Mouse (Mus musculus) kidney, postnatal 10 days (tissue): ENCODE measurements around the gene Atp5mpl.
A peak's percentile ranks its signal among the peaks of the same experiment; 100 is the strongest.

Experiments
- DNase-seq: peaks from one replicate; pipeline ENCODE4 v3.0.0; 2021; ENCODE audit warnings: mixed read lengths

The Atp5mpl gene

GRCm38 (mm10) chr12:111966683-111967173 lies at the start of gene Atp5mpl:
Atp5mpl (minus strand) TSS chr12:111966977.
- peak; percentile 99 for DNase-seq

- DNase-seq = no peak
Measured at GRCm38 (mm10) chr12:112016346-112016745, 49.6 kb upstream of the Atp5mpl start.

- DNase-seq = no peak
Measured at GRCm38 (mm10) chr12:112013271-112013801, 46.6 kb upstream of the Atp5mpl start.

- DNase-seq = peak; percentile 46
Measured at GRCm38 (mm10) chr12:112012511-112013270, 45.9 kb upstream of the Atp5mpl start.

- DNase-seq = peak; percentile 87
Measured at GRCm38 (mm10) chr12:112001223-112001622, 34.4 kb upstream of the Atp5mpl start.

GRCm38 (mm10) chr12:111999735-112000134 lies 33.0 kb upstream of the Atp5mpl start:
- no peak for DNase-seq

- DNase-seq = no peak
Measured at GRCm38 (mm10) chr12:111995161-111995560, 28.4 kb upstream of the Atp5mpl start.

- DNase-seq = no peak
Measured at GRCm38 (mm10) chr12:111992626-111993025, 25.8 kb upstream of the Atp5mpl start.

- DNase-seq = no peak
Measured at GRCm38 (mm10) chr12:111986756-111987155, 20.0 kb upstream of the Atp5mpl start.

- DNase-seq = no peak
Measured at GRCm38 (mm10) chr12:111983165-111983564, 16.4 kb upstream of the Atp5mpl start.

- no peak for DNase-seq
Measured at GRCm38 (mm10) chr12:111981831-111982230, 15.1 kb upstream of the Atp5mpl start.

- DNase-seq = no peak
Measured at GRCm38 (mm10) chr12:111980887-111981367, 14.2 kb upstream of the Atp5mpl start, which contains the start of gene Rd3l. Rd3l (minus strand) TSS chr12:111981317.

GRCm38 (mm10) chr12:111978274-111978673 lies 11.5 kb upstream of the Atp5mpl start:
- no peak for DNase-seq

GRCm38 (mm10) chr12:111977138-111977537 lies 10.4 kb upstream of the Atp5mpl start:
- DNase-seq = peak; percentile 51

GRCm38 (mm10) chr12:111974578-111974977 lies 7.8 kb upstream of the Atp5mpl start:
- no peak for DNase-seq

GRCm38 (mm10) chr12:111972504-111972903 lies 5.7 kb upstream of the Atp5mpl start:
- DNase-seq = no peak

- DNase-seq = no peak
Measured at GRCm38 (mm10) chr12:111971231-111971686, 4.5 kb upstream of the Atp5mpl start, which contains the start of gene Tdrd9. Tdrd9 (plus strand) TSS chr12:111971559.

GRCm38 (mm10) chr12:111970085-111970484 lies 3.3 kb upstream of the Atp5mpl start:
- DNase-seq = no peak

- peak; percentile 48 for DNase-seq
Measured at GRCm38 (mm10) chr12:111963339-111963738, 3.4 kb downstream of the Atp5mpl start.

GRCm38 (mm10) chr12:111958101-111958865 lies 8.5 kb downstream of the Atp5mpl start:
- DNase-seq = peak; percentile 86

GRCm38 (mm10) chr12:111956173-111956572 lies 10.6 kb downstream of the Atp5mpl start:
- no peak for DNase-seq

GRCm38 (mm10) chr12:111951701-111952100 lies 15.1 kb downstream of the Atp5mpl start:
- DNase-seq = no peak

- no peak for DNase-seq
Measured at GRCm38 (mm10) chr12:111950486-111950885, 16.3 kb downstream of the Atp5mpl start.
